Mouse (Mus musculus) liver, embryonic 14.5 days (tissue): Measurements from ENCODE around the gene Swsap1.

Experiments used
- CTCF ChIP-seq: IDR thresholded peaks from 2 replicates; pipeline ENCODE4 v1.5.1; 2016; ENCODE audit warnings: antibody characterized with exemption, low read depth, control low read depth
- EP300 ChIP-seq: IDR thresholded peaks from 2 replicates; pipeline ENCODE4 v1.6.1; 2016; ENCODE audit warnings: antibody characterized with exemption, low read depth

DNA sequence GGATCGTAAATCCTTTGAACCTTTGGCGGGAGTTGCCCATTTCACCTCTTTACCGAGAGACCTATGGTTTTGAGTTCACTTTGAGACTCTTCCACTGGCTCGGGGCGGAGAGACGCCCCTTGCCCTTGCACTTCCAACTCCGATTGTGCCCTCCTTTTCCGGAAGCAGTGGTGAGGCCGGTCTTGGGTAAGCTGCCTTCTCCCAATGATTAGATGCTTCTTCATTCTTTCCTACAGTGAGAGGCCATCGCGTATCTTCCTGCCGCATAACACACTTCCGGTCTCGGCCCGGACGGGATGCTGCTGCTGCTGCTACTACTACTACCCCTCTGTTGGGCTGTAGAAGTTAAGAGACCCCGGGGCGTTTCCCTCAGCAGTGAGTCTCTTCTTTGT lies 47.6 kb downstream of the Swsap1 start:
- TF ChIP-seq CTCF: no peak
- TF ChIP-seq EP300: no peak
